Mouse (Mus musculus) liver, embryonic 14.5 days (tissue): ENCODE measurements at regions not wholly inside any gene's neighbourhood (a gene's known extent, or its start where the extent isn't known, plus 50 kb on each side); places are given as distances from the start of the nearest gene placed in this dataset.

Source experiments
- ATAC-seq: fragments of 200-750 bp; cut with Nextera tagmentation; 2 replicates; pipeline ENCODE4 v1.8.0; 2017; ENCODE audit warnings: moderate number of reproducible peaks, mild to moderate bottlenecking, moderate library complexity; ENCODE audit not compliant: insufficient read depth
- DNase-seq, 3 experiments: peaks; one replicate each; pipeline ENCODE4 v3.0.0-alpha.2; 2012 to 2013; ENCODE audit warnings: low read depth in 3 of 3, low spot score in 3 of 3
- H3K27ac ChIP-seq: fragments of 300-500 bp; sonication (generic); 2 replicates; pipeline ENCODE4 v1.5.1; 2014; ENCODE audit warnings: moderate library complexity, mild to moderate bottlenecking, control low read depth, inconsistent platforms
- H3K27me3 ChIP-seq: fragments of 300-500 bp; sonication (generic); 2 replicates; pipeline ENCODE4 v1.6.1; 2014; ENCODE audit warnings: mild to moderate bottlenecking, low read length, moderate library complexity; ENCODE audit not compliant: control insufficient read depth, insufficient read depth
- H3K36me3 ChIP-seq: fragments of 300-500 bp; sonication (generic); replicated peaks from 2 replicates; pipeline ENCODE4 v1.6.1; 2014; ENCODE audit warnings: low read depth; ENCODE audit not compliant: control insufficient read depth, insufficient read depth
- H3K4me1 ChIP-seq, 2 experiments: fragments of 200-500 bp in 1 of 2; fragments of 300-500 bp in 1 of 2; sonication (generic) in 1 of 2; replicated peaks; 2 replicates each; pipeline ENCODE4 v1.6.1; 2012 to 2014; ENCODE audit warnings: antibody characterized with exemption in 1 of 2, inconsistent platforms in 1 of 2, low read length in 1 of 2; ENCODE audit not compliant: control insufficient read depth in 2 of 2, insufficient read depth in 2 of 2
- H3K4me2 ChIP-seq: fragments of 300-500 bp; sonication (generic); 2 replicates; pipeline ENCODE4 v1.6.1; 2014; ENCODE audit warnings: low read depth, mild to moderate bottlenecking, control low read depth, moderate library complexity
- H3K4me3 ChIP-seq, 2 experiments: fragments of 200-500 bp in 1 of 2; fragments of 300-500 bp in 1 of 2; sonication (generic) in 1 of 2; 2 replicates each; pipeline ENCODE4 v1.5.1; 2012 to 2014; ENCODE audit warnings: low read depth in 2 of 2, low read length in 2 of 2, mild to moderate bottlenecking in 2 of 2, control low read depth in 1 of 2, inconsistent platforms in 1 of 2, moderate library complexity in 1 of 2; ENCODE audit not compliant: insufficient read depth in 1 of 2
- H3K9ac ChIP-seq: fragments of 300-500 bp; sonication (generic); replicated peaks from 2 replicates; pipeline ENCODE4 v1.6.1; 2014; ENCODE audit warnings: mild to moderate bottlenecking, control low read depth, moderate library complexity
- H3K9me3 ChIP-seq: fragments of 300-500 bp; sonication (generic); 2 replicates; pipeline ENCODE4 v1.6.1; 2016; ENCODE audit warnings: low read length, mixed read lengths; ENCODE audit not compliant: control insufficient read depth
- CTCF ChIP-seq: IDR thresholded peaks from 2 replicates; pipeline ENCODE4 v1.5.1; 2016; ENCODE audit warnings: antibody characterized with exemption, low read depth, control low read depth
- EP300 ChIP-seq: IDR thresholded peaks from 2 replicates; pipeline ENCODE4 v1.6.1; 2016; ENCODE audit warnings: antibody characterized with exemption, low read depth
- WGBS: fragments of 180-500 bp; shearing (Covaris S2); extraction: QIAGEN DNeasy Blood & Tissue Kit; methylation state at CpG from one replicate; pipeline ENCODE4 v1.1.7; 2014; ENCODE audit not compliant: insufficient replicate concordance; 5-methylcytosine and 5-hydroxymethylcytosine counted together

GRCm38 (mm10) chr16:18713017-18713416 lies 63.6 kb upstream of the Cldn5 start:
- H3K27me3 ChIP-seq, result no peaks in the 10 kb centered on the region
- no peak overlapping the region for H3K4me3 ChIP-seq
- no peak overlapping the region for H3K4me2 ChIP-seq
- ATAC-seq (no peak), DNase-seq (no peak)
- H3K36me3 ChIP-seq, result no peaks in the 10 kb centered on the region
- H3K9ac ChIP-seq, result no peak overlapping the region
- H3K4me1 ChIP-seq, result no peaks in the 10 kb centered on the region; a peak in 1 of 4 replicates
- WGBS, result 28% methylated on average over 5 of the region's 5 CpGs
- no peak overlapping the region for H3K27ac ChIP-seq
- TF ChIP-seq EP300 (no peak), CTCF (no peak)
- no peaks in the 10 kb centered on the region for H3K9me3 ChIP-seq

GRCm38 (mm10) chr16:18715381-18715780 lies 61.3 kb upstream of the Cldn5 start:
- Histone ChIP-seq H3K9ac (no peak overlapping the region), H3K4me3 (no peak overlapping the region), H3K27me3 (no peaks in the 10 kb centered on the region), H3K4me2 (no peak overlapping the region), H3K4me1 (no peaks in the 10 kb centered on the region; a peak in 1 of 4 replicates), H3K9me3 (no peaks in the 10 kb centered on the region), H3K27ac (no peak overlapping the region), H3K36me3 (no peaks in the 10 kb centered on the region)
- ATAC-seq, result no peak
- DNase-seq, result no peak
- no peak for TF ChIP-seq CTCF
- WGBS, result 45% methylated on average over 3 of the region's 3 CpGs

DNA sequence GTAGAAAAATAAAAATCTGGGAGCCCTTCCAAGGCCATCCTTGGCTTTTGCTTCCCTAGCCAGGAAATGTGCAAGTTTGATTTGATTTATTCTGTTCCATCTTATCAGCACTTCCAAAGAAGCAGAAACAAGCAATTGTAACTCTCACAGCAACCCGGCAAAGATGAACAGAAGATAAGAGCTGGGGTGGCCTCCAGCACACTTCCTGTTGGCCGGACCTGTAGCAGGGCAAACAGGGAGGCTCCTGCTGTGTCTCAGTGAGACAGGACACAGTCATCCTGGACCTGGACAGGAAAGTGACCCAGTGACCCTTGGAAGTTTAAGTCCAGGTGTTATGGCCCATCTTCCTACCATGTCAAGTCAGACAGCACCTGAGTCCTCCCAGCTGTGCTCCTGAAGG lies 58.6 kb upstream of the Cldn5 start:
- no peaks in the 10 kb centered on the region for H3K27me3 ChIP-seq
- no peak overlapping the region for H3K27ac ChIP-seq
- 1% methylated on average over 2 of the region's 2 CpGs for WGBS
- ATAC-seq (no peak), DNase-seq (no peak)
- H3K4me1 ChIP-seq, result no peaks in the 10 kb centered on the region; a peak in 1 of 4 replicates
- H3K9me3 ChIP-seq, result no peaks in the 10 kb centered on the region
- H3K36me3 ChIP-seq, result no peaks in the 10 kb centered on the region
- TF ChIP-seq CTCF, result no peak
- TF ChIP-seq EP300, result no peak
- no peak overlapping the region for H3K4me3 ChIP-seq
- H3K9ac ChIP-seq, result no peak overlapping the region
- no peak overlapping the region for H3K4me2 ChIP-seq

DNA sequence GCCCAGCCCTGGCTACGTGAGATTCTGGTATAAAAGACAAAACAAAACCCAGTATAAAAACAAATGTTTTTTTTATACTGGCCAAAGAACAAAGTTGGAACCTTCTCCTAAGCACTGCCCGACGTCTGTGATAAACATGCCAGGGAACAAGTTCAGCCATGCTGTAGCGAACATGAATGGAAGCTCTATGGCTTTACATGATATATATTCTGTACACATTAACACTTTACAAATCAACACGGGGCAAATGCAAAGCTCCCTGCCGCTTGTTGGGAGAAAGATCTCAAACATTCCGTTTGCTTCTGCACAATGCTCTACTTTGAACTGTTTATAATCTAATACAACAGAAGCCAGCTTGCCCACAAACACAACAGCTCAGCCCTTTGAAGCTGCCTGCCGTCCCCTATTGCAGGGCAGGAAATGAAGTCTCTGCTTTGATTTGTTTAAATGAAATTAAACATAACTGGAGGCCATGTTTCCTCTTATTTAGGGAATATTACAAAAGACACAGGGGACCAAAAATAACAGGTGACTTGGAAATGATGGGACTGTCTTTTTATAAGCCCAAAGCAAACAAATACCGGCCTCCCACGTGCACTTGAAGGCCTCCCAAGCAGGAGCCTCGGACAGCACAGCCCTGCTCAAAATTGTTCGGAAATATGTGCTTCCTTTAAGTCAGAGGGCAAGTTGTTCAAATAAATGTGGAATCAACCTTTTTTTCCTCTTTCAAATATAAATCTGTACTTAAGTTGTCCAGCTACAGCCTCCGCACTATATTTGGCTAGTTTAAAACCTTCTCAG lies 56.0 kb upstream of the Cldn5 start:
- no peaks in the 10 kb centered on the region for H3K36me3 ChIP-seq
- no peak overlapping the region for H3K27ac ChIP-seq
- WGBS, result 61% methylated on average over 13 of the region's 13 CpGs
- DNase-seq (no peak), ATAC-seq (no peak)
- H3K9ac ChIP-seq, result no peak overlapping the region
- no peak overlapping the region for H3K4me2 ChIP-seq
- TF ChIP-seq EP300 (no peak), CTCF (no peak)
- H3K4me3 ChIP-seq, result no peak overlapping the region
- no peaks in the 10 kb centered on the region for H3K9me3 ChIP-seq
- no peaks in the 10 kb centered on the region for H3K27me3 ChIP-seq
- no peaks in the 10 kb centered on the region for H3K4me1 ChIP-seq

- Histone ChIP-seq H3K4me1 (no peaks in the 10 kb centered on the region), H3K36me3 (no peaks in the 10 kb centered on the region), H3K4me2 (no peak overlapping the region), H3K27ac (no peak overlapping the region), H3K9ac (no peak overlapping the region), H3K27me3 (no peaks in the 10 kb centered on the region), H3K4me3 (no peak overlapping the region), H3K9me3 (no peaks in the 10 kb centered on the region)
- no peak for ATAC-seq
- TF ChIP-seq CTCF (no peak), EP300 (no peak)
- DNase-seq, result no peak
- 36% methylated on average over 3 of the region's 3 CpGs for whole genome bisulfite sequencing
Observed at GRCm38 (mm10) chr16:18723186-18723843, 53.3 kb upstream of the Cldn5 start.
